Mouse (Mus musculus) G1E (cell line): ENCODE measurements around the gene Cyp2d26. TPM values are rescaled to one million over a fixed set of nuclear protein-coding genes. Genes with fewer than 3 reads are reported as not detected.
A peak's percentile ranks its signal among the peaks of the same experiment; 100 is the strongest.

Source experiments
- ATAC-seq: 2 replicates; pipeline ENCODE4 v1.8.0; 2016; ENCODE audit warnings: mild to moderate bottlenecking; ENCODE audit not compliant: insufficient number of reproducible peaks, poor library complexity, low FRiP score, severe bottlenecking; ENCODE audit errors: extremely low read depth
- DNase-seq: peaks from one replicate; pipeline ENCODE4 v3.0.0; 2012; ENCODE audit warnings: low spot score
- H3K27me3 ChIP-seq: 2 replicates; pipeline ENCODE4 v1.6.1; 2012; ENCODE audit warnings: mild to moderate bottlenecking, low read length, inconsistent platforms; ENCODE audit not compliant: insufficient read depth
- H3K36me3 ChIP-seq: replicated peaks from 2 replicates; pipeline ENCODE3; 2012; ENCODE audit warnings: mild to moderate bottlenecking, inconsistent platforms
- H3K4me1 ChIP-seq: 2 replicates; pipeline ENCODE4 v1.6.1; 2012; ENCODE audit warnings: low read depth, low read length, inconsistent platforms, mixed read lengths; ENCODE audit not compliant: insufficient read depth
- H3K4me3 ChIP-seq: 2 replicates; pipeline ENCODE4 v1.5.1; 2012; ENCODE audit warnings: low read depth, mild to moderate bottlenecking, inconsistent platforms, low read length, moderate library complexity, mixed read lengths
- H3K9me3 ChIP-seq: replicated peaks from 2 replicates; pipeline ENCODE4 v1.6.1; 2012; ENCODE audit warnings: inconsistent platforms
- CTCF ChIP-seq: IDR thresholded peaks from 2 replicates; pipeline ENCODE4 v1.5.1; 2012; ENCODE audit warnings: low read depth, low read length, inconsistent platforms, mixed read lengths
- GATA1 ChIP-seq: IDR thresholded peaks from 2 replicates; pipeline ENCODE4 v1.6.1; 2012; ENCODE audit warnings: borderline replicate concordance, low read length, inconsistent platforms, mixed read lengths
- GATA2 ChIP-seq: IDR thresholded peaks from 2 replicates; pipeline ENCODE4 v1.6.1; 2012; ENCODE audit warnings: low read depth, low read length, inconsistent platforms, borderline replicate concordance
- POLR2AphosphoS5 ChIP-seq: IDR thresholded peaks from 2 replicates; pipeline ENCODE4 v1.6.1; 2012; ENCODE audit warnings: low read depth, low read length, inconsistent platforms; ENCODE audit not compliant: insufficient replicate concordance
- TAL1 ChIP-seq: conservative IDR thresholded peaks from 2 replicates; pipeline ENCODE4 v1.6.1; 2012; ENCODE audit warnings: low read depth, low read length, inconsistent platforms, mixed read lengths
- polyA plus RNA-seq: library from polyadenylated mRNA; stranded (reverse); fragments of >175 nt; gene quantifications from 2 replicates; pipeline ENCODE4 v1.2.3, GENCODE M21; 2012
- total RNA-seq, 2 experiments: library from RNA; stranded (forward) in 1 of 2; stranded (reverse) in 1 of 2; fragments of 200-1000 nt in 1 of 2; fragments of >200 nt in 1 of 2; fragmentation: Nextera tagmentation in 1 of 2; gene quantifications; 2 replicates each; pipeline ENCODE4 v1.2.3; 2014 to 2017

The Cyp2d26 gene
- total and polyA plus RNA-seq, 3 experiments: 0.33 TPM; not detected in 2

- Histone ChIP-seq H3K9me3 (no peaks in the 10 kb centered on the region), H3K27me3 (no peaks in the 10 kb centered on the region), H3K36me3 (peaks cover 68% of the 10 kb centered on the region), H3K4me1 (peaks cover 17% of the 10 kb centered on the region), H3K4me3 (no peak overlapping the region)
- TF ChIP-seq GATA2: no peak
- no peak for TF ChIP-seq CTCF
- TF ChIP-seq POLR2AphosphoS5: no peak
- no peak for TF ChIP-seq TAL1
- TF ChIP-seq GATA1: no peak
- DNase-seq (no peak), ATAC-seq (no peak)
These were observed 21.2 kb upstream of the Cyp2d26 start for GRCm38 (mm10) chr15:82815296-82815695.

GRCm38 (mm10) chr15:82814806-82815205 is 20.7 kb upstream of the Cyp2d26 start:
- Histone ChIP-seq H3K4me3 (no peak overlapping the region), H3K4me1 (peaks cover 21% of the 10 kb centered on the region), H3K9me3 (no peaks in the 10 kb centered on the region), H3K36me3 (peaks cover 72% of the 10 kb centered on the region), H3K27me3 (no peaks in the 10 kb centered on the region)
- peak; percentile 26 for DNase-seq
- ATAC-seq: peak; percentile 22; the same call in 1 of the 2 replicates
- TF ChIP-seq POLR2AphosphoS5 (no peak), CTCF (peak; percentile 47; the same call in 1 of the 2 replicates)

GRCm38 (mm10) chr15:82814321-82814720 is 20.2 kb upstream of the Cyp2d26 start:
- TF ChIP-seq POLR2AphosphoS5 (no peak), TAL1 (no peak), CTCF (no peak), GATA1 (no peak), GATA2 (no peak)
- ATAC-seq (no peak), DNase-seq (no peak)
- Histone ChIP-seq H3K36me3 (peaks cover 76% of the 10 kb centered on the region), H3K9me3 (no peaks in the 10 kb centered on the region), H3K4me1 (peaks cover 26% of the 10 kb centered on the region), H3K4me3 (no peak overlapping the region), H3K27me3 (no peaks in the 10 kb centered on the region)

GRCm38 (mm10) chr15:82810556-82810955 is 16.5 kb upstream of the Cyp2d26 start:
- H3K4me3 ChIP-seq: no peak overlapping the region
- TF ChIP-seq POLR2AphosphoS5 (no peak), TAL1 (peak; percentile 52), GATA1 (no peak), CTCF (no peak), GATA2 (no peak)
- H3K27me3 ChIP-seq: no peaks in the 10 kb centered on the region
- H3K4me1 ChIP-seq: peaks cover 26% of the 10 kb centered on the region
- no peak for DNase-seq
- H3K9me3 ChIP-seq: no peaks in the 10 kb centered on the region
- peaks cover 74% of the 10 kb centered on the region for H3K36me3 ChIP-seq
- peak; percentile 45 for ATAC-seq

- TF ChIP-seq TAL1 (no peak), GATA2 (no peak), CTCF (no peak), POLR2AphosphoS5 (no peak), GATA1 (no peak)
- ATAC-seq (no peak), DNase-seq (no peak)
- H3K27me3 ChIP-seq: no peaks in the 10 kb centered on the region
- peaks cover 66% of the 10 kb centered on the region for H3K36me3 ChIP-seq
- H3K9me3 ChIP-seq: no peaks in the 10 kb centered on the region
- H3K4me3 ChIP-seq: no peak overlapping the region
- H3K4me1 ChIP-seq: peaks cover 26% of the 10 kb centered on the region
These were observed 15.4 kb upstream of the Cyp2d26 start for GRCm38 (mm10) chr15:82809511-82809910.

GRCm38 (mm10) chr15:82806969-82807763 is 13.1 kb upstream of the Cyp2d26 start:
- Histone ChIP-seq H3K4me1 (peaks cover 26% of the 10 kb centered on the region), H3K27me3 (no peaks in the 10 kb centered on the region), H3K4me3 (no peak overlapping the region), H3K36me3 (peaks cover 46% of the 10 kb centered on the region), H3K9me3 (no peaks in the 10 kb centered on the region)
- ATAC-seq: no peak
- DNase-seq: no peak
- no peak for TF ChIP-seq GATA2
- TF ChIP-seq GATA1: no peak
- no peak for TF ChIP-seq CTCF
- no peak for TF ChIP-seq POLR2AphosphoS5
